Mouse (Mus musculus) midbrain, embryonic 13.5 days (tissue): Measurements from ENCODE around the gene Bicc1. TPM values are rescaled to one million over a fixed set of nuclear protein-coding genes. Genes with fewer than 3 reads are reported as not detected.

ENCODE experiments used
- ATAC-seq: fragments of 200-750 bp; cut with Nextera tagmentation; 2 replicates; pipeline ENCODE4 v1.8.0; 2017; ENCODE audit warnings: mild to moderate bottlenecking, moderate TSS enrichment, moderate library complexity
- H3K27ac ChIP-seq: fragments of 300-500 bp; sonication (generic); 2 replicates; pipeline ENCODE4 v1.5.1; 2015; ENCODE audit warnings: inconsistent platforms, mild to moderate bottlenecking, moderate library complexity
- H3K27me3 ChIP-seq: fragments of 300-500 bp; sonication (generic); 2 replicates; pipeline ENCODE4 v1.6.1; 2015; ENCODE audit warnings: mild to moderate bottlenecking, inconsistent platforms
- H3K36me3 ChIP-seq: fragments of 300-500 bp; sonication (generic); 2 replicates; pipeline ENCODE4 v1.6.1; 2015; ENCODE audit warnings: mild to moderate bottlenecking, inconsistent platforms
- H3K4me1 ChIP-seq: fragments of 300-500 bp; sonication (generic); replicated peaks from 2 replicates; pipeline ENCODE4 v1.6.1; 2015; ENCODE audit warnings: inconsistent platforms
- H3K4me2 ChIP-seq: fragments of 300-500 bp; sonication (generic); replicated peaks from 2 replicates; pipeline ENCODE4 v1.6.1; 2015; ENCODE audit warnings: moderate library complexity, mild to moderate bottlenecking, inconsistent platforms
- H3K4me3 ChIP-seq: fragments of 300-500 bp; sonication (generic); replicated peaks from 2 replicates; pipeline ENCODE4 v1.5.1; 2015; ENCODE audit warnings: mild to moderate bottlenecking, inconsistent platforms
- H3K9ac ChIP-seq: fragments of 300-500 bp; sonication (generic); replicated peaks from 2 replicates; pipeline ENCODE4 v1.6.1; 2015; ENCODE audit warnings: mild to moderate bottlenecking, inconsistent platforms
- H3K9me3 ChIP-seq: fragments of 300-500 bp; sonication (generic); 2 replicates; pipeline ENCODE4 v1.6.1; 2016; ENCODE audit warnings: mild to moderate bottlenecking, inconsistent platforms
- WGBS: fragments of 180-500 bp; shearing (Covaris S2); methylation state at CpG from one replicate; pipeline ENCODE4 v1.1.7; 2015; 5-methylcytosine and 5-hydroxymethylcytosine counted together
- polyA plus RNA-seq: library from polyadenylated mRNA; unstranded; fragments of >200 nt; fragmentation: Nextera tagmentation; extraction: Ambion mirVana; gene quantifications from 2 replicates; pipeline ENCODE4 v1.2.1, GENCODE M21; 2015

Gene Bicc1
- polyA plus RNA-seq, 1 experiment from 2014 or later, result 3.7 TPM

DNA sequence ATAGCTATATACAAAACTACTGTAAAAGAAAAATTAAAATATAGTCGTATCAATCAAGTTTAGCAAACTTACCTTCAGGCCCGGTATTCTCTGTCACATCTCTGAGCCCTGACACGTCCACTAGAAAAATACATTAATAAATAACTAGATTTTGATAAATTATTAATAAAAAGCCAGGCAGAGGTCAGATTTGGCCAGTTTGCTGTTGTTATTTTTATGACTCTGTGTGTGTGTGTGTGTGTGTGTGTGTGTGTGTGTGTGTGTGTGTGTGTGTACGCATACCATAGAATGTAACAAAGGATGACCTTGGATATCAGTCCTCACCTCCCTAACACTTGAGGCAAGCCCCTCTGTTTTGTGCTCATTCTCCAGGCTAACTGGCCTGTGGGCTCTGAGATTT lies 22.4 kb upstream of the Bicc1 start:
- Histone ChIP-seq H3K36me3 (no peaks in the 10 kb centered on the region), H3K9ac (no peak overlapping the region), H3K4me1 (no peaks in the 10 kb centered on the region), H3K27ac (peak overlapping the region; percentile 57), H3K9me3 (no peaks in the 10 kb centered on the region), H3K4me2 (no peak overlapping the region), H3K27me3 (no peaks in the 10 kb centered on the region), H3K4me3 (no peak overlapping the region)
- ATAC-seq, result no peak
- WGBS, result 82% methylated on average over 3 of the region's 4 CpGs

DNA sequence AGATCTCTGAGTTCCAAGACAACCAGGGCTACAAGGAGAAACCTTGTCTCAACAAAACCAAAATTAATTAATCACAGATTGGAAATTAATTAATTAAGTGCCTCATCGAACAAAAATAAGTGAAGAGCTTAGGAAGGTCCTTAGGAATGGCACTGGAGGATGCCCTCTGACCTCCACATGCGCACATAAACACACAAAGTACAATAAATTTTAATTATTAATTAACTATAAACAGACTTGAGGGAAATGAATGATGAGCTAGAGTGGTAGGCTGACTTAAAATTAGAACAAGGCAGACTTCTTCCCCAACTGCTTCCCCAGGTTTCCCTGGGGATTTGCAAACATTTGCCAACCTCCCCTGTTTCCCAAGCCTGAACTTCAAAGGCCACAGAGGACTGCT lies 21.6 kb upstream of the Bicc1 start:
- H3K27ac ChIP-seq, result no peak overlapping the region
- no peak for ATAC-seq
- no peaks in the 10 kb centered on the region for H3K9me3 ChIP-seq
- no peaks in the 10 kb centered on the region for H3K4me1 ChIP-seq
- 85% methylated on average over 2 of the region's 2 CpGs for WGBS
- no peaks in the 10 kb centered on the region for H3K27me3 ChIP-seq
- H3K36me3 ChIP-seq, result no peaks in the 10 kb centered on the region
- no peak overlapping the region for H3K4me2 ChIP-seq
- no peak overlapping the region for H3K9ac ChIP-seq
- no peak overlapping the region for H3K4me3 ChIP-seq

DNA sequence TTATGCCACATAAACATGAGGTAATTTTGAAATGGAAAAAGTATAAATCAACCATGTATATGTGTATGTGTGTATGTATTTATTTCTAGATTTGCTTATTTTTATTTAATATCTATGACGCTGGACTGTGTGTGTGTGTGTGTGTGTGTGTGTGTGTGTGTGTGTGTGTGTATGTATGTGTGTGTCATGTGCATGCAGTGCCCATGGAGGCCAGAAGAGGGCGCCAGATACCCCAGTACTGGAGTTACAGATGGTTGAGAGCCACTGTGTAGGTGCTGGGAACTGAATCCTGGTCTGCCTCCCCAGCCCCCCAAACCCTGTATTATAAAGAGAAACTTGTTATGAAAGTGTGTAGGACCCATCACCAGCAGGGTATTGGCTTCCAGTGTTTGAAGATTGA lies 20.6 kb upstream of the Bicc1 start:
- WGBS, result 82% methylated on average over 2 of the region's 2 CpGs
- Histone ChIP-seq H3K27ac (no peak overlapping the region), H3K4me2 (no peak overlapping the region), H3K9ac (no peak overlapping the region), H3K36me3 (no peaks in the 10 kb centered on the region), H3K4me1 (no peaks in the 10 kb centered on the region), H3K4me3 (no peak overlapping the region), H3K27me3 (no peaks in the 10 kb centered on the region), H3K9me3 (no peaks in the 10 kb centered on the region)
- ATAC-seq, result no peak

DNA sequence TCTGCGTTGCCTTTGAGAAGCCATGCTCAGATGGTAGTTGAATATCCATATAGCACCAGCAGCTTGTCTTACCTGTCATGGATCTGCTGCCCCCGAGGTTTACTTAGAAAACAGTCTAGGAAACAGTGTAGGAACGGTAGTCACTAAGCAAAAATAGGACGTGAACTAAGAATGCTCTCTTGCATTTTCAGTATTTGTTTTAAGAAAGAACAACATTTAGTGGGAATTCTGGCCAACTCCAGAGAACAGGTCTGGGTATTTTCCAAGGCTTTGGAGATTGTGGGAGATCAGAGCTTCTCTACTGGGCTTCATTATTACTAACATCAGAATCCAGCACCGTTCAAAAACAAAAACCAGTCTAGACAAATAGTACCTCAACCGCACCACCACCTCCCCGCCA lies 17.7 kb upstream of the Bicc1 start:
- Histone ChIP-seq H3K4me3 (no peak overlapping the region), H3K9me3 (no peaks in the 10 kb centered on the region), H3K4me2 (no peak overlapping the region), H3K27ac (no peak overlapping the region), H3K4me1 (no peaks in the 10 kb centered on the region), H3K9ac (no peak overlapping the region), H3K27me3 (no peaks in the 10 kb centered on the region), H3K36me3 (no peaks in the 10 kb centered on the region)
- 92% methylated on average over 7 of the region's 7 CpGs for WGBS
- no peak for ATAC-seq

DNA sequence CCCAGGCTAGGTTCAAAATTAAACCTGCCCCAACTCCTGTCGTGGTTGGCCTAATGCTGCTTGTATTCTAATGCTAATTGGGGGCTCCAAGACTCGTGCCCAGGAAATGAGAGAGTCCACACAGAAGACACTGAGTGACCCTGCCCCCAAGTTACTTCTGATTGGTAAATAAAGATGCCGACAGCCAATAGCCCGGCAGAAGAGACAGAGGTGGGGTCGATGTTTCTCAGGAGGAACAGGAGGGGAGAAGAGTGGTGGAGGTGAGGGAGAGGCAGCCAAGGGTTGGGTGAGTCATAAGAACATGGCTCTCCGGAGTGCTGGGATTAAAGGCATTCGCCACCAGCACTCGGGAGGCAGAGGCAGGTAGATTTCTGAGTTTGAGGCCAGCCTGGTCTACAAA lies 16.8 kb upstream of the Bicc1 start:
- no peak overlapping the region for H3K4me2 ChIP-seq
- 73% methylated on average over 8 of the region's 8 CpGs for WGBS
- no peak overlapping the region for H3K27ac ChIP-seq
- ATAC-seq, result no peak
- no peaks in the 10 kb centered on the region for H3K4me1 ChIP-seq
- no peak overlapping the region for H3K4me3 ChIP-seq
- no peaks in the 10 kb centered on the region for H3K27me3 ChIP-seq
- H3K9me3 ChIP-seq, result 0 out of 2 replicates have a peak, but pooled peaks cover 1% of the 10 kb centered on the region
- H3K36me3 ChIP-seq, result no peaks in the 10 kb centered on the region
- no peak overlapping the region for H3K9ac ChIP-seq

DNA sequence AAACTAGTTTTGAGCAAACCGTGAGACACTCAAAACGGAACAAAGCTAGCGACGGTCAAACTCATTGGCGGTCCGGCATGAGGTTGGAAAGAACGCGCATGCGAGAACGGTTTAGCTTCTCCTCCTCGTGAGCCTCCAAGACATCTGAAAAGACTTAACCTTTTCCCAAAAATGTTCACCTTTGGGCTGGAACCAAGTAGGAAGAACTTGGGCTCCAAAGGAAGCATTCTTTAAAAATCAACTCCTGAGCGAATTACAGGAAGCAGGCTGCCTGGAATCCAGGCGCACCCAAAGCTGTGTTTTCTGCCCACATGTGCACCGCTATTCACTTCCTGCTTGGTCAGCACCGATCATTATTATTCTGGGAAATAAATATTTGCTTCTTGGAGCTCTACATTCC lies 15.8 kb upstream of the Bicc1 start:
- no peak overlapping the region for H3K4me2 ChIP-seq
- H3K27ac ChIP-seq, result no peak overlapping the region
- 96% methylated on average over 15 of the region's 15 CpGs for WGBS
- no peak overlapping the region for H3K9ac ChIP-seq
- H3K9me3 ChIP-seq, result 0 out of 2 replicates have a peak, but pooled peaks cover 5% of the 10 kb centered on the region
- no peaks in the 10 kb centered on the region for H3K36me3 ChIP-seq
- H3K4me1 ChIP-seq, result no peaks in the 10 kb centered on the region
- ATAC-seq, result no peak
- no peak overlapping the region for H3K4me3 ChIP-seq
- H3K27me3 ChIP-seq, result no peaks in the 10 kb centered on the region

DNA sequence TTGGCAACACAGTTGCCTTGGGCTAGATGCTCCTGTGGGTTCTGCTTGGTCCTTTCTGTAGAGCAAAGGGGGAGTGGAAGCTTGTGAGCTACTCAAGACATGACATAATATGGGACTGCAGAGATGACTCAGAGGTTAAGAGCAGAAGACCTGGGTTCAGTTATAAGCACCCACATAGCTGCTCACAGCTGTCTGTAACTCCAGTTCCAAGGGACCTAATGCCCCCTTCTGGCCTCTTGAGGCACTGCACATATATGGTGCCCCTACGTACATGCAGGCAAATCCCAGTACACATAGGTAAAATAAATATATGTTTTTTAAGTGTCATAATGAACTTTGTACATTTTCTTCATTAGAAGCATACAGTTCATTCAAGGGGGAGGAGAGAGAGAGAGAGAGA lies 11.9 kb upstream of the Bicc1 start:
- Histone ChIP-seq H3K27ac (no peak overlapping the region), H3K27me3 (no peaks in the 10 kb centered on the region), H3K4me1 (no peaks in the 10 kb centered on the region), H3K4me3 (no peak overlapping the region), H3K9me3 (0 out of 2 replicates have a peak, but pooled peaks cover 5% of the 10 kb centered on the region), H3K9ac (no peak overlapping the region), H3K36me3 (no peaks in the 10 kb centered on the region), H3K4me2 (no peak overlapping the region)
- 97% methylated on average over 1 of the region's 1 CpGs for WGBS
- no peak for ATAC-seq

DNA sequence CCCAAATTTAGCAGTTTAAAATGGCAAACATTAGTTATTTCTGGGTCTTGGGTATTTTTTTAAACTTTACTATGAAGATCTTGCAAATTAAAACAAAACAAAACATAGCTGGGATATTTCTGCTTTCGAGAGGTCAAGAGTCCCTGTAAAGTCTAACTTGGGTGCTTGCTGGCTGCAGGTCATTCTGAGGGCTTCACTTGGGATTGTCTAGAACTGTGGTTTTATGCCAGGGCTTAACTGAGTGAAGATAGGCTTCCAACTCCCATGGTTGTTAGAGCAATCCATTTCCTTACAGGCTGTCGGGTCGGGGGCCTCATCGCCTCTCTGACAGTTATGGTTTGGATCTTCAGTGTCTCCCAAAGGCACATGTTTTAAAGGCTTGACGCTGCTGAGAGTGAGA lies 11.3 kb upstream of the Bicc1 start:
- Histone ChIP-seq H3K36me3 (no peaks in the 10 kb centered on the region), H3K27ac (no peak overlapping the region), H3K4me1 (no peaks in the 10 kb centered on the region), H3K9ac (no peak overlapping the region), H3K4me3 (no peak overlapping the region), H3K9me3 (0 out of 2 replicates have a peak, but pooled peaks cover 5% of the 10 kb centered on the region), H3K4me2 (no peak overlapping the region), H3K27me3 (no peaks in the 10 kb centered on the region)
- ATAC-seq, result no peak
- WGBS, result 93% methylated on average over 5 of the region's 5 CpGs

DNA sequence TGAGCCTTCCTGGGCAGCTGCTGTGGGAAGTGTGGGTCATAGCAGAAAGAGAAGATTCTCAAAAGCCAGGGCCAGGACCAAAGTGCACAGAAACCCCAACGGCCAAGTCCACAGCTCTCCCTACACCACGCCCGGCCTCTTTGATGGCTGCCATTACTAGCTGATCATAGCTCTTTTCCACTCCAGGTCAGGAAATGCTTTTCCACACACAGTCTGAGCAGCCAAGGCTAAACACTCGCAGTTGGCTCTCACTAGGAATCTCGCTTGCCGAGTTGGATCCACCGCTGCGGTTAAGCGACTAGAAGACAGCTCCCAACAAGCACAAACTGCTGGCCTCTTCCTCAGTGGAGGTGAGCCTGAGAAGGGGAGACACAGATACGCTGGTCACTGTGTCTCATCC lies 10.3 kb upstream of the Bicc1 start:
- Histone ChIP-seq H3K27ac (no peak overlapping the region), H3K9me3 (0 out of 2 replicates have a peak, but pooled peaks cover 5% of the 10 kb centered on the region), H3K4me2 (no peak overlapping the region), H3K4me3 (no peak overlapping the region), H3K9ac (no peak overlapping the region), H3K4me1 (no peaks in the 10 kb centered on the region), H3K36me3 (no peaks in the 10 kb centered on the region), H3K27me3 (no peaks in the 10 kb centered on the region)
- WGBS, result 94% methylated on average over 10 of the region's 10 CpGs
- no peak for ATAC-seq

DNA sequence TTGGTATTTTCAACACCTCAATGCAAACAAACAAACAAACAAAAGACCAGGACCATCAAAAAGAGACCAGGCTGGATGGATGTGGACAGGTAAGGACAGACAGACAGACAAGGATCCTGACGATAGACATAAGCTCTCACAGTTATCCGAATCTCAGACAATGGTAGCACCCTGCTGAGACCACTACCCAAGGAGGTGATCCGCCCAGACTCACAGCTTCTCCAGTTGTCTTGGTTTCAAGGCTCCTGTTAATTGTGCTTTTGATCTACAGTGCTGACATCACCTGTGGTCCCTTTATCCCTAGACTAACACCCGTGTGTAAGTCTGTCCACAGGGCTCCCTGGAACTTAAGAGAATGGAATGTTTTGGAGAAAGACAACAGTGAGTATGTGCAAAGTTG lies 9.7 kb upstream of the Bicc1 start:
- Histone ChIP-seq H3K9ac (no peak overlapping the region), H3K36me3 (no peaks in the 10 kb centered on the region), H3K4me2 (no peak overlapping the region), H3K4me3 (no peak overlapping the region), H3K4me1 (no peaks in the 10 kb centered on the region), H3K9me3 (0 out of 2 replicates have a peak, but pooled peaks cover 5% of the 10 kb centered on the region), H3K27me3 (no peaks in the 10 kb centered on the region), H3K27ac (no peak overlapping the region)
- 43% methylated on average over 4 of the region's 4 CpGs for WGBS
- no peak for ATAC-seq

DNA sequence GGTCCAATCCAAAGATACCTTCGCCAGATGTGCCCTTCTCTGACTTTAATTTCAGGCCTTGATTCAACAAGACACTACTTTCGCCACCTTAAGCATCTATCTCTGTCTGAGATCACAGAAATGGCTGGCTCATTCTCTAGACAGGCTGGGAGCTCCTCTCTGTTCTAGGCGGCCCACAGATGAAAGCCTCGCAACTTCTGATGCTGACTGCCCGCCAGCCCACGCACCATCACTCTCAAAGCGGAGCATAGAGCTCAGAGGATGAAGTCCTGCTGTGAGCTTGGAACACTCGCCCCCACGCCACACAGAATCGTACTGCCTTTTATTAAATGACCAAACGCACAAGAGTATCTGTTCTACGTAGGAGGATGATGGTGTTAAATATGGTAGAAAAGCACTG lies 949 bp upstream of the Bicc1 start:
- no peak overlapping the region for H3K27ac ChIP-seq
- WGBS, result 75% methylated on average over 12 of the region's 12 CpGs
- H3K9me3 ChIP-seq, result no peaks in the 10 kb centered on the region
- no peak overlapping the region for H3K9ac ChIP-seq
- peaks cover 14% of the 10 kb centered on the region for H3K27me3 ChIP-seq
- no peak overlapping the region for H3K4me3 ChIP-seq
- no peak for ATAC-seq
- no peaks in the 10 kb centered on the region for H3K36me3 ChIP-seq
- peaks cover 9% of the 10 kb centered on the region for H3K4me1 ChIP-seq
- H3K4me2 ChIP-seq, result no peak overlapping the region

DNA sequence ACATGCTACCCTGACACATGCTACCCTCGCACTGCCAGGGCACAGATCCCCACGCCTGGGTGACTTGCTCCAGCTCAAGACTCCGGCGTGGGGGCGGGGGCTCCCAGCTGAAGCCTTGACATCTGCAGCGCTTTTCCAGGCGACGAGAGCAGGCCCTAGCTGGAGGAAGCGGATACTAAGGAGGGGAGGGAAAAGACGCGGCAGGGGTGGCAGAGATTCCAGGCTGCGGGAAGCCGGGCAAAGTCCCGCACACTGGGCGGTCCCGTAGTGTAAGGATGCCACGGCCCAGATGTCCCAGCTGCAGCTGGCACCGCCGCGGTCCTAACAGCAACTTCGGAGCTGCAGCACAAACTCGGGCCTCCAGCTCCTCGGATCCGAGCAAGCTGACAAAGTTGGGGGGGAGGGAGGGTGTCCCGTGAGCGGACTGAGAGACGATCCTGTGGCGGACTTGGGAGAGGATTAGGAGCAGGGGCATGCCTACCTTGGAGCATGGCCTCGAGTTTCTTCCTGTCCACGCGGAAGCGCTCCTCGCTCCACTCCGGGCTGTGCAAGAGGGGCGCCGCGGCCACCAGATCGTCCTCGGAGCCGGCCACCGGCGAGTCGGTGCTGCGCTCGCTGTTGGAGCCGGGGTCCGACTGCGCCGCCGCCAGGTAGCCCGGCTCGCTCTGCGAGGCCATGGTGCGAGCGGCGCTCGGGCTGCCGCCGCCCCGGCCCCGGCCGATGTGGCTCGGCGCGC lies 392 bp downstream of the Bicc1 start:
- H3K36me3 ChIP-seq, result no peaks in the 10 kb centered on the region
- peaks cover 14% of the 10 kb centered on the region for H3K27me3 ChIP-seq
- no peaks in the 10 kb centered on the region for H3K9me3 ChIP-seq
- peak overlapping the region; percentile 94 for H3K4me2 ChIP-seq
- peak overlapping the region; percentile 64 for H3K4me3 ChIP-seq
- WGBS, result 0% methylated on average over 65 of the region's 65 CpGs
- peaks cover 9% of the 10 kb centered on the region for H3K4me1 ChIP-seq
- H3K9ac ChIP-seq, result peak overlapping the region; percentile 70
- H3K27ac ChIP-seq, result peak overlapping the region; percentile 19; the same call in 1 of the 2 replicates
- ATAC-seq, result peak; percentile 92

DNA sequence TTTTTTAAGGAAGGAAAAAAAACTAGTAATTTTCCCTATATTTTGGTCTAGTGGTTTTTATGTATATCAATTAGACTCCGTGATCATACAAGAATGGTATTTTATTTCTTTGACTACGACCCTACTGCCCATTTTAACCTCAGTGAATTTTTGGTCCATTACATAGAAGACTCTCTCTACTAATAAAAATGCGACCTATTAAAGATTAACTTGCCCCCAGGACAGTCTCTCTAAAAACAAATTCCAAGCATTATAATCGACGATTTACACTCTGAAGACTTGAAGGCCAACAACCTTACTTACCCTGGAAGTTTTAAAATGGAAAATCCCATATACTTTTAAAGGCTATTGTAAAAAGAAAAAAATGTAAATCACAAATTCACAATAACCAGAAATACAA lies 2.9 kb downstream of the Bicc1 start:
- WGBS, result 80% methylated on average over 5 of the region's 5 CpGs
- H3K9me3 ChIP-seq, result no peaks in the 10 kb centered on the region
- no peak overlapping the region for H3K27ac ChIP-seq
- H3K4me1 ChIP-seq, result peaks cover 9% of the 10 kb centered on the region
- no peak for ATAC-seq
- H3K4me2 ChIP-seq, result no peak overlapping the region
- H3K27me3 ChIP-seq, result peaks cover 14% of the 10 kb centered on the region
- no peaks in the 10 kb centered on the region for H3K36me3 ChIP-seq
- no peak overlapping the region for H3K4me3 ChIP-seq
- no peak overlapping the region for H3K9ac ChIP-seq
